Mouse (Mus musculus) MEL-GATA-1-ER (cell line): ENCODE measurements around the gene Pip4k2a.

Experiments
- DNase-seq: peaks from one replicate; pipeline ENCODE4 v3.0.0-alpha.2; 2012; ENCODE audit warnings: low read depth; ENCODE audit errors: extremely low read depth

Pip4k2a gene

GRCm38 (mm10) chr2:18982581-18982980 is 15.3 kb downstream of the Pip4k2a start:
- no peak for DNase-seq

- DNase-seq: no peak
Measured at GRCm38 (mm10) chr2:18979675-18980074, 18.3 kb downstream of the Pip4k2a start.

DNA sequence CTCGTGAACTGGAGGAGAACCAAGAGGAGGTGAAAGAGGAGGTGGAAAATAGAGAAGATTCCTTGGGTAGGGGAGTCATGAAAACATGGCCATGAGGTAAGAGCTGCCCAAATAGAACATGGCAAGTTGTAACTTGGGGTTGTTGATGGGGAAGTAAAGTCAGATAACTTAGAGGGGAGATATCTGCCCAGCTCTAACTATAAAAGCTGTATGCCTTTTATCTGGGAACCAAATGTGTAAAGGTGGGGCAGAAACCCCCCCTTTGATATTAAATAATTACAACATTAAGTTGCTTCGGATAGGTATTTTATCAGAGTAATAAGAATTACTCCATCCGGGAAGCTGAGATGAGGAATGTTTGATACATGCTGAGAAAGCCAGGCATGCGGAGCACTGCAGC is 18.9 kb downstream of the Pip4k2a start:
- DNase-seq: no peak

DNA sequence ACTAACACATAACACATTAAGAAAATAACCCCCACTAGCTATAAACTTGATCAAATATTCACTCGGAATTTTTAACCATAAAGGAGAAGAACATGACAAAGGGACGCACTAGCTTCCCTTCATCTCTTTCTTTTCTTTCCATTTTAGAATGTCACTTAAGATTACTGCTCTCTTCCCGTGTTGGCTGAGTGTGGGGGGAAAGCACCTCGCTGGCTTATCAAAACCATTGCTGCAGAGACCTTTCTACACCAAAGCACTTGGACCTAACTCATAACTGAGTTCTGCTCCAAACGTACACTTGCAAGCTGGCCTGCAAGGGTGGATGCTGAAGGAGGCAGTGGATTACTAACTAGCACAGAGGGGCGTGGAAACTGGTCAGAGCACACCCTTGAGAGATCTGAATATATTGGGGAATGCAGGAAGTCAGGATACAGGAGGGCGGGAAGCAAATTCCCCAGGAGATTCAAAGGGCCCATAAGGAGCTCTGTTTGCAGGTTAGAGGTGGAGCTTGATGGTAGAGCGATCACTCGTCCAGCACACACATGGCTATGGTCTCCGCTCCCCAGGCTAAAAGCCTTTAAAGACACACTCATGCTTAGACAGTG is 20.6 kb downstream of the Pip4k2a start:
- no peak for DNase-seq

GRCm38 (mm10) chr2:18976175-18976574 is 21.8 kb downstream of the Pip4k2a start:
- no peak for DNase-seq

DNA sequence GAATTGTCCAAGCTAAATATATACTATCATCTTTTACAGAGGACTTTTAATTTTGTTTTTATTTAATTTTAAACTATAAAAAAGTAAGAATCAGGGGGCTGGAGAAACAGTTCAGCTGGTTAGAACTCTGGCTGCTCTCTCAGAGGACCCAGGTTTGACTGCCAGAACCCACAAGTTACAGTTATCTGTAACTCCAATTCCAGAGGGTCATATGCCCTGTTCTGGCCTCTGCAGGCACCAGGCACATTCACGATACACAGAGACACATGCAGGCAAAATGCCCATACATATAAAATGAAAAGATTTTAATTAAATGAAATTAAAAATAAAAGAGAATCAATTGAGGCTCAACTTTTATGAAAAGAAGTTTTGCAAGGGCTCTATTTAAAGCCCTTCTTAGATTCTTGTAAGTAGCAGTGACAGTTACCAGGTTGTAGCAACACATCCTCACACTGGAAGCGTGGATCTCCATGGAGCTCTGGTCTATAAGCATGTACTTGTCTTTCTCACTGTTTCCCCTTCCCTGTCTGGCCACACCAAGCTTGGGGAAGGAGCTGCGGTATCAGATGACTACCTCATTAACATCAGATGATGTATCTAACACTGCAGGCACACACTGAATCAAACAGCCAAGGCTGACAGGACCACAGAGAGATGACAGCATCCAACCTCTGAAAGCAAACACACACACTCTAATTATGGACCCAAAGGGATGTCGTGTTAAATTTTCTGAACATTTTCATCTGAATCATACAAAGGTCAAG is 22.9 kb downstream of the Pip4k2a start:
- no peak for DNase-seq

DNA sequence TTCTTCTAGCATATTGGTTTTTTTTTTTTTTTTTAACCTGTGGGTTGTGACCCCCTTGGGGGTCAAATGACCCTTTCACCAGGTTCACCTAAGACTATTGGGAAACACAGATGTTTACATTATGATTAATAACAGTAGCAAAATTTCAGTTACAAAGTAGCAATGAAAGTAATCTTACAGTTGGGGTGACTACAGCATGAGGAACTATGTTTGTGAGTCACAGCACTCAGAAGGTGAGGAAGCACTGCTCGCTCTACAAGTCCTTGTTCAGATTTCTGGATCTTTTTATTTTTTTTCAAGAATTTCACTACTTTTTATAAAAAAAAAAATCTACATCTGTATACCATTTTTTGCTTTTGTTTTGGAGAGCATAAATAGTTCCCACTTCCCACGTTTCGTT is 26.4 kb downstream of the Pip4k2a start:
- no peak for DNase-seq

GRCm38 (mm10) chr2:18970461-18970860 is 27.5 kb downstream of the Pip4k2a start:
- no peak for DNase-seq

DNA sequence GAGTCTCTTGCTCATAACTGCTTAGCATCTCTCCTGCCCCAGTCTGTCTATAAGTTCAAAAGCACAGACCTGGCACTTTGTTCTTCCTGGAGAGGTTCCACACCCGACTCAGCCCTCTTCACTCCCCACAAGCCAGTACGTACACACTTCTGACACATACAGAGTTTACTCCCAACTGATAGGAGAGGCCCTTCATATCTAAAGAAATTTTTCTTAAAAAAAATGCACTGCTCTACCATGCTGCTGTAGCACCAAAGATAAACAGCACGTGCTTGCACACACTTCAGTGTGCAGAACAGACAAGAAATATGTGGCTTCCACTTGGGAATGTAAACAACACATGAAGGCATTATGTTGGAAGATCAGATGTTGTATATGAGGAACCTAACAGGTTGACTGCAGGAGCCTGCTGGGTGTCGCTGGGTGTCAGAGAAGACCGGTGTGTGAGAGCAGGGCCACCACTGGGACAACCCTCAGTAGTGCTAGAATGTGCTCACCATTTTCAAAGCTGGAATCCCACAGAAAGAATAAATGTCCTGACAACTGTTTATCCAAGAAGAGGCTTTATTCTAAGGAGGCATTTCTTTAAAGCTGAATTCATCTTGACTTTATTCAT is 28.8 kb downstream of the Pip4k2a start:
- no peak for DNase-seq

DNA sequence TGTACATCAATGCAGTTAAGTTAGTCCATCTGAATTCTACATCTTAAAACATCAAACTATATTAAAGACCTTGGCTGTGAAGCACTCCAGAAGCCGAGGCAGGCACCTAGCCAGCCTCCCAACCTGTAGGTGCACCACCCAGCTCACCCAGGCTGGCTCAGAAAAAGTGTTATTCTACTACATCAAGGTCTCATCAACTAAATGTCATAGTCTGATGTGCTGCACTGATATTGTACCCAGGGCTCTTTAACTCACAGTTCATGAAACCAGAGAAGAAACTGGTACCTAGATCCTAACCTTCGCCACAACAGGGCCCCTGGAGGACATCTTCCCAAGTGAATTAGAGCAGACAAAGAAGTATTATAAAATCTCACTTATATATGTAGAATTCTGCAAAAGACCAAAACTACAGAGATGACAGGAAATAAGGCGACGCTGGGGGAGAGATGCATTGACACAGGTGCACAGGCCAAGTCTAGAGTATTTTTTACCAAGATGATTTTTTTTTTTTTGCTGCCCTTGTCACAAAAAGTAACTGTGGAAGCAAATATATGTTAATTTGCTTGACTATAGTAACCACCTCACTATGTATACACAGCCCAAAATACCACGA is 30.4 kb downstream of the Pip4k2a start:
- DNase-seq: no peak

GRCm38 (mm10) chr2:18966566-18966965 is 31.4 kb downstream of the Pip4k2a start:
- DNase-seq: no peak

DNA sequence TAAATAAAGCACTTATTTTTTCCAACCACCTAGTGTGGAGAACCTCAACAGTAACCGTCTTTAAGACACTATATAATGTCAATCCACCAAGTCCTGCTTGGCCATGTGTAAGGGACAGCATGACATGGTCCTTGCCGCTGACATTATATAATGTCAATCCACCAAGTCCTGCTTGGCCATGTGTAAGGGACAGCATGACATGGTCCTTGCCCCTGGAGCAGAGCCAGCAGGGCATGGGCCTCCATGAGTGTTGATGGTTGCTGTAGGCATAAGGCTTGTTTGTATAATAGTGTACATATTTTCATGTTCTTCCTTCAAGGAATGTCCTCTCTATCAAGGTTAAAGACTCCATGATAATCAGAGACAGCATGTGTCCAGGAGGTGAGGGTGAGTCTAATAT is 32.0 kb downstream of the Pip4k2a start:
- DNase-seq: no peak

- no peak for DNase-seq
Measured at GRCm38 (mm10) chr2:18965108-18965507, 32.8 kb downstream of the Pip4k2a start.

GRCm38 (mm10) chr2:18963286-18964040 is 34.5 kb downstream of the Pip4k2a start:
- no peak for DNase-seq

DNA sequence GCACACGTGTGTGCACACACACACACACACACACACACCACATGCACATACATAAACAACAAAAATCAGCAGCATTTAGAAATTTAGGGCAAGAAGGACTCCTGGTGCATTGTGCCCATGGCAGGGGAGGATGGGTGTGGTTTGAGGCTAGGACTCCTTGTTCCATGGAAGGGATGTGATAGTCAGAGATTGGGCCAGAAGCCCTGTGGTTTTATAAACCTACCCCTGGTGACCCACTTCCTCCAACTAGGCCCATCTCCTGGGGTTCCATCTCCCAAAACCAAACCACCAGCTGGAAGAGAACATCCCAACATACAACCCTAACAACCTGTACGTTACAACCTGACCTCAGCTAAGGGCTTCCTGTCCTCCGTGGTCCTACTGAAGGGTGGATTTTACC is 35.4 kb downstream of the Pip4k2a start:
- DNase-seq: no peak

- DNase-seq: no peak
Measured at GRCm38 (mm10) chr2:18960376-18960973, 37.5 kb downstream of the Pip4k2a start.

- DNase-seq: no peak
Measured at GRCm38 (mm10) chr2:18959558-18959957, 38.4 kb downstream of the Pip4k2a start.

- no peak for DNase-seq
Measured at GRCm38 (mm10) chr2:18959008-18959407, 38.9 kb downstream of the Pip4k2a start.

- DNase-seq: no peak
Measured at GRCm38 (mm10) chr2:18958501-18958900, 39.4 kb downstream of the Pip4k2a start.

GRCm38 (mm10) chr2:18958044-18958443 is 39.9 kb downstream of the Pip4k2a start:
- no peak for DNase-seq

DNA sequence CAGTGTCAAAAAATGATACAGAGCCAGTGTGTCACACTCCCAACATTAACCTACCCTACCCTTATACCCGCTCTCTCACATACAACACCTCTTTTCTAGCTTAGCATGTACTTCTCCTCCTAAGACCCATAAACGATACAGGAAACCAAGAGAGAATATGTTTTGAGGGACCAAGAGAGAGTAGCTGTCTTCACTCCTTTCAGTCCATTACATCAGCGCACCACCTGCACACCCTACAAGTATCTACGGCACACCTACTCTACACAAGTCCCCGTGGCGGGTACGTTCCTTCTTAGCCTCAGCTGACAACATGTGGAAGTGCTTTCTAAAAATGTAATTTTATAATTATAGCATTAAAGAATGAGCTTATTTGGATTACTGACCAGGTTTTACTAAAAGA is 40.5 kb downstream of the Pip4k2a start:
- no peak for DNase-seq
